Mouse (Mus musculus): ENCODE results near the gene Spint5. TPM values are rescaled to one million over a fixed set of nuclear protein-coding genes. Genes with fewer than 3 reads are reported as not detected.

The Spint5 gene
- total RNA-seq, 2 experiments from 2014 or later, result not detected

- no peak for DNase-seq
Measured at GRCm38 (mm10) chr2:164737377-164738090, 22.4 kb downstream of the Spint5 start.

- DNase-seq, result no peak
Measured at GRCm38 (mm10) chr2:164739876-164740275, 24.8 kb downstream of the Spint5 start.

GRCm38 (mm10) chr2:164744987-164745386 lies 29.9 kb downstream of the Spint5 start:
- no peak for DNase-seq

- peak; percentile 96 for DNase-seq
Measured at GRCm38 (mm10) chr2:164745843-164746479, 30.9 kb downstream of the Spint5 start, which contains the start of the genes Wfdc3 and Dnttip1. Gene Wfdc3 (minus strand): TSS chr2:164745931. Gene Dnttip1 (plus strand): TSS chr2:164745983.

GRCm38 (mm10) chr2:164746693-164747092 lies 31.6 kb downstream of the Spint5 start:
- DNase-seq, result no peak

GRCm38 (mm10) chr2:164748191-164748590 lies 33.1 kb downstream of the Spint5 start:
- no peak for DNase-seq

GRCm38 (mm10) chr2:164748991-164749390 lies 33.9 kb downstream of the Spint5 start:
- no peak for DNase-seq

GRCm38 (mm10) chr2:164752454-164752853 lies 37.3 kb downstream of the Spint5 start:
- no peak for DNase-seq

- no peak for DNase-seq
Measured at GRCm38 (mm10) chr2:164754105-164754504, 39.0 kb downstream of the Spint5 start.

GRCm38 (mm10) chr2:164754800-164755199 lies 39.7 kb downstream of the Spint5 start:
- DNase-seq, result no peak

- DNase-seq, result no peak
Measured at GRCm38 (mm10) chr2:164757841-164758240, 42.7 kb downstream of the Spint5 start.

GRCm38 (mm10) chr2:164758692-164759091 lies 43.6 kb downstream of the Spint5 start:
- no peak for DNase-seq

- no peak for DNase-seq
Measured at GRCm38 (mm10) chr2:164760059-164760833, 45.1 kb downstream of the Spint5 start.

- DNase-seq, result no peak
Measured at GRCm38 (mm10) chr2:164761502-164761901, 46.4 kb downstream of the Spint5 start.

- DNase-seq, result no peak
Measured at GRCm38 (mm10) chr2:164761971-164762370, 46.9 kb downstream of the Spint5 start.

GRCm38 (mm10) chr2:164762593-164762992 lies 47.5 kb downstream of the Spint5 start:
- DNase-seq, result no peak

- no peak for DNase-seq
Measured at GRCm38 (mm10) chr2:164765841-164766240, 50.7 kb downstream of the Spint5 start.

Other genes with a start within 250 kb of the Spint5 start
- not detected for gene Trp53tg5, start 241.6 kb upstream of the Spint5 start, total RNA-seq (2021)
- 10 to 100 TPM; 13.0 to 17.7 TPM for gene Dbndd2, start 229.2 kb upstream of the Spint5 start, total RNA-seq (2021)
- gene Pigt, start 217.8 kb upstream of the Spint5 start, total RNA-seq (2021), result 10 to 100 TPM; 44.3 to 51.3 TPM
- not detected for gene Wfdc2, start 152.9 kb upstream of the Spint5 start, total RNA-seq (2021)
- not detected for gene Spint3, start 141.8 kb upstream of the Spint5 start, total RNA-seq (2021)
- not detected for gene Wfdc6a, start 129.9 kb upstream of the Spint5 start, total RNA-seq (2021)
- gene Eppin, start 121.7 kb upstream of the Spint5 start, total RNA-seq (2021), result not detected
- not detected for gene Wfdc6b, start 101.8 kb upstream of the Spint5 start, total RNA-seq (2021)
- not detected for gene Wfdc8, start 101.7 kb upstream of the Spint5 start, total RNA-seq (2021)
- not detected for gene Wfdc16, start 76.5 kb upstream of the Spint5 start, total RNA-seq (2021)
- not detected for gene Wfdc10, start 59.3 kb upstream of the Spint5 start, total RNA-seq (2021)
- gene Wfdc9, start 58.7 kb upstream of the Spint5 start, total RNA-seq (2021), result not detected
- not detected for gene Wfdc11, start 41.2 kb upstream of the Spint5 start, total RNA-seq (2021)
- not detected for gene Wfdc13, start 30.2 kb upstream of the Spint5 start, total RNA-seq (2021)
- gene Spint4, start 16.8 kb upstream of the Spint5 start, total RNA-seq (2021), result not detected
- not detected for gene Wfdc3, start 30.6 kb downstream of the Spint5 start, total RNA-seq (2021)
- gene Dnttip1, start 30.7 kb downstream of the Spint5 start, total RNA-seq (2021), result 10 to 100 TPM; 27.4 to 31.9 TPM
- 10 to 100 TPM; 14.2 to 16.9 TPM for gene Ube2c, start 54.6 kb downstream of the Spint5 start, total RNA-seq (2021)
- gene Tnnc2, start 64.7 kb downstream of the Spint5 start, total RNA-seq (2021), result over 10,000 TPM; 13,775 to 14,965 TPM
- 10 to 100 TPM; 18.1 to 20.5 TPM for gene Snx21, start 70.5 kb downstream of the Spint5 start, total RNA-seq (2021)
- 10 to 100 TPM in 1 of 2 experiments, 1 to 10 TPM in 1; 9.7 to 10.4 TPM for gene Acot8, start 89.6 kb downstream of the Spint5 start, total RNA-seq (2021)
- gene Zswim3, start 89.8 kb downstream of the Spint5 start, total RNA-seq (2021), result 1 to 10 TPM; 1.2 to 1.4 TPM
- gene Zswim1, start 107.4 kb downstream of the Spint5 start, total RNA-seq (2021), result 1 to 10 TPM; 3.5 to 4.5 TPM
- gene Spata25, start 113.2 kb downstream of the Spint5 start, total RNA-seq (2021), result under 1 TPM; 0.68 TPM
- gene Ctsa, start 117.6 kb downstream of the Spint5 start, total RNA-seq (2021), result 10 to 100 TPM; 53.3 to 75.2 TPM
- 10 to 100 TPM; 39.2 to 45.2 TPM for gene Neurl2, start 118.2 kb downstream of the Spint5 start, total RNA-seq (2021)
- gene Pltp, start 142.4 kb downstream of the Spint5 start, total RNA-seq (2021), result 10 to 100 TPM; 15.2 to 18.5 TPM
- gene Pcif1, start 164.0 kb downstream of the Spint5 start, total RNA-seq (2021), result 10 to 100 TPM; 31.2 to 34.3 TPM
- 10 to 100 TPM in 1 of 2 experiments, 1 to 10 TPM in 1; 8.5 to 11.0 TPM for gene Zfp335, start 196.5 kb downstream of the Spint5 start, total RNA-seq (2021)
- 10 to 100 TPM in 1 of 2 experiments, 1 to 10 TPM in 1; 1.2 to 96.6 TPM for gene Mmp9, start 225.5 kb downstream of the Spint5 start, total RNA-seq (2021)
- gene Slc12a5, start 245.5 kb downstream of the Spint5 start, total RNA-seq (2021), result 1 to 10 TPM; 1.4 to 1.5 TPM